Mouse (Mus musculus): Measurements from ENCODE around the gene Itga6. TPM values are rescaled to one million over a fixed set of nuclear protein-coding genes. Genes with fewer than 3 reads are reported as not detected.
"Not testable (repeated sequence)": the region's sequence is repeated elsewhere in the genome, so short reads cannot be mapped to it uniquely, and the experiment has no call there.

Itga6 gene
- polyA plus RNA-seq, 1 experiment from 2014 or later, result 5.3 TPM

- Histone ChIP-seq H3K36me3 (ENCODE audit: control insufficient read depth, insufficient read depth) (no peaks in the 10 kb centered on the region), H3K4me3 (ENCODE audit: low read depth, low read length) (no peak overlapping the region), H3K4me2 (ENCODE audit: low read depth, low read length) (no peak overlapping the region), H3K4me1 (ENCODE audit: control insufficient read depth, low read depth, low read length) (no peaks in the 10 kb centered on the region), H3K9me3 (replicated peaks; ENCODE audit: control insufficient read depth, low read length) (no peaks in the 10 kb centered on the region), H3K27ac (ENCODE audit: low read length) (no peak overlapping the region), H3K9ac (ENCODE audit: low read depth, low read length) (no peak overlapping the region), H3K27me3 (ENCODE audit: control insufficient read depth, insufficient read depth, low read depth, low read length) (no peaks in the 10 kb centered on the region)
- 57% methylated on average over 5 of the region's 5 CpGs for WGBS (ENCODE audit: insufficient replicate concordance)
- ATAC-seq (ENCODE audit: low read depth), result no peak
Observed at GRCm38 (mm10) chr2:71714416-71714815, 31.0 kb upstream of the Itga6 start.

- no peaks in the 10 kb centered on the region for H3K27me3 ChIP-seq (ENCODE audit: control insufficient read depth, insufficient read depth, low read depth, low read length)
- no peaks in the 10 kb centered on the region for H3K9me3 ChIP-seq (replicated peaks; ENCODE audit: control insufficient read depth, low read length)
- no peak for ATAC-seq (ENCODE audit: low read depth)
- H3K4me3 ChIP-seq (ENCODE audit: low read depth, low read length), result no peak overlapping the region
- H3K9ac ChIP-seq (ENCODE audit: low read depth, low read length), result no peak overlapping the region
- H3K27ac ChIP-seq (ENCODE audit: low read length), result no peak overlapping the region
- H3K4me1 ChIP-seq (ENCODE audit: control insufficient read depth, low read depth, low read length), result no peaks in the 10 kb centered on the region
- 42% methylated on average over 9 of the region's 9 CpGs for WGBS (ENCODE audit: insufficient replicate concordance)
- no peaks in the 10 kb centered on the region for H3K36me3 ChIP-seq (ENCODE audit: control insufficient read depth, insufficient read depth)
- no peak overlapping the region for H3K4me2 ChIP-seq (ENCODE audit: low read depth, low read length)
Observed at GRCm38 (mm10) chr2:71719005-71719386, 26.4 kb upstream of the Itga6 start.

- Histone ChIP-seq H3K36me3 (ENCODE audit: control insufficient read depth, insufficient read depth) (no peaks in the 10 kb centered on the region), H3K27me3 (ENCODE audit: control insufficient read depth, insufficient read depth, low read depth, low read length) (no peaks in the 10 kb centered on the region), H3K4me1 (ENCODE audit: control insufficient read depth, low read depth, low read length) (no peaks in the 10 kb centered on the region), H3K27ac (ENCODE audit: low read length) (no peak overlapping the region), H3K9me3 (replicated peaks; ENCODE audit: control insufficient read depth, low read length) (no peaks in the 10 kb centered on the region), H3K9ac (ENCODE audit: low read depth, low read length) (no peak overlapping the region), H3K4me2 (ENCODE audit: low read depth, low read length) (no peak overlapping the region), H3K4me3 (ENCODE audit: low read depth, low read length) (no peak overlapping the region)
- ATAC-seq (ENCODE audit: low read depth), result no peak
- WGBS (ENCODE audit: insufficient replicate concordance), result 58% methylated on average over 5 of the region's 5 CpGs
Observed at GRCm38 (mm10) chr2:71719387-71720034, 25.9 kb upstream of the Itga6 start.

- not testable (repeated sequence) for H3K27me3 ChIP-seq (ENCODE audit: control insufficient read depth, insufficient read depth, low read depth, low read length); ATAC-seq (ENCODE audit: low read depth); H3K9ac ChIP-seq (ENCODE audit: low read depth, low read length); H3K9me3 ChIP-seq (replicated peaks; ENCODE audit: control insufficient read depth, low read length); H3K27ac ChIP-seq (ENCODE audit: low read length); H3K4me2 ChIP-seq (ENCODE audit: low read depth, low read length); H3K4me1 ChIP-seq (ENCODE audit: control insufficient read depth, low read depth, low read length); H3K36me3 ChIP-seq (ENCODE audit: control insufficient read depth, insufficient read depth); H3K4me3 ChIP-seq (ENCODE audit: low read depth, low read length)
- 38% methylated on average over 2 of the region's 2 CpGs for WGBS (ENCODE audit: insufficient replicate concordance)
Observed at GRCm38 (mm10) chr2:71720556-71720955, 24.9 kb upstream of the Itga6 start.

- no peak overlapping the region for H3K27ac ChIP-seq (ENCODE audit: low read length)
- H3K4me2 ChIP-seq (ENCODE audit: low read depth, low read length), result no peak overlapping the region
- H3K27me3 ChIP-seq (ENCODE audit: control insufficient read depth, insufficient read depth, low read depth, low read length), result no peaks in the 10 kb centered on the region
- ATAC-seq (ENCODE audit: low read depth), result no peak
- no peaks in the 10 kb centered on the region for H3K4me1 ChIP-seq (ENCODE audit: control insufficient read depth, low read depth, low read length)
- H3K36me3 ChIP-seq (ENCODE audit: control insufficient read depth, insufficient read depth), result no peaks in the 10 kb centered on the region
- 28% methylated on average over 5 of the region's 5 CpGs for WGBS (ENCODE audit: insufficient replicate concordance)
- H3K4me3 ChIP-seq (ENCODE audit: low read depth, low read length), result no peak overlapping the region
- no peak overlapping the region for H3K9ac ChIP-seq (ENCODE audit: low read depth, low read length)
- H3K9me3 ChIP-seq (replicated peaks; ENCODE audit: control insufficient read depth, low read length), result no peaks in the 10 kb centered on the region
Observed at GRCm38 (mm10) chr2:71722913-71723312, 22.5 kb upstream of the Itga6 start.

- no peak overlapping the region for H3K4me2 ChIP-seq (ENCODE audit: low read depth, low read length)
- no peak overlapping the region for H3K9ac ChIP-seq (ENCODE audit: low read depth, low read length)
- no peaks in the 10 kb centered on the region for H3K36me3 ChIP-seq (ENCODE audit: control insufficient read depth, insufficient read depth)
- 53% methylated on average over 3 of the region's 3 CpGs for WGBS (ENCODE audit: insufficient replicate concordance)
- no peak overlapping the region for H3K27ac ChIP-seq (ENCODE audit: low read length)
- H3K4me1 ChIP-seq (ENCODE audit: control insufficient read depth, low read depth, low read length), result no peaks in the 10 kb centered on the region
- H3K9me3 ChIP-seq (replicated peaks; ENCODE audit: control insufficient read depth, low read length), result no peaks in the 10 kb centered on the region
- H3K27me3 ChIP-seq (ENCODE audit: control insufficient read depth, insufficient read depth, low read depth, low read length), result no peaks in the 10 kb centered on the region
- ATAC-seq (ENCODE audit: low read depth), result no peak
- H3K4me3 ChIP-seq (ENCODE audit: low read depth, low read length), result no peak overlapping the region
Observed at GRCm38 (mm10) chr2:71723623-71724022, 21.8 kb upstream of the Itga6 start.

GRCm38 (mm10) chr2:71724028-71724427 is 21.4 kb upstream of the Itga6 start:
- Histone ChIP-seq H3K9me3 (replicated peaks; ENCODE audit: control insufficient read depth, low read length) (no peaks in the 10 kb centered on the region), H3K4me2 (ENCODE audit: low read depth, low read length) (no peak overlapping the region), H3K9ac (ENCODE audit: low read depth, low read length) (no peak overlapping the region), H3K27ac (ENCODE audit: low read length) (no peak overlapping the region), H3K4me3 (ENCODE audit: low read depth, low read length) (no peak overlapping the region), H3K27me3 (ENCODE audit: control insufficient read depth, insufficient read depth, low read depth, low read length) (no peaks in the 10 kb centered on the region), H3K36me3 (ENCODE audit: control insufficient read depth, insufficient read depth) (no peaks in the 10 kb centered on the region), H3K4me1 (ENCODE audit: control insufficient read depth, low read depth, low read length) (no peaks in the 10 kb centered on the region)
- ATAC-seq (ENCODE audit: low read depth), result no peak
- 40% methylated on average over 6 of the region's 6 CpGs for WGBS (ENCODE audit: insufficient replicate concordance)

GRCm38 (mm10) chr2:71725446-71725845 is 20.0 kb upstream of the Itga6 start:
- whole genome bisulfite sequencing (ENCODE audit: insufficient replicate concordance), result 41% methylated on average over 1 of the region's 1 CpGs
- Histone ChIP-seq H3K27ac (ENCODE audit: low read length) (no peak overlapping the region), H3K4me3 (ENCODE audit: low read depth, low read length) (no peak overlapping the region), H3K4me2 (ENCODE audit: low read depth, low read length) (no peak overlapping the region), H3K4me1 (ENCODE audit: control insufficient read depth, low read depth, low read length) (no peaks in the 10 kb centered on the region), H3K9ac (ENCODE audit: low read depth, low read length) (no peak overlapping the region), H3K36me3 (ENCODE audit: control insufficient read depth, insufficient read depth) (no peaks in the 10 kb centered on the region), H3K27me3 (ENCODE audit: control insufficient read depth, insufficient read depth, low read depth, low read length) (no peaks in the 10 kb centered on the region), H3K9me3 (replicated peaks; ENCODE audit: control insufficient read depth, low read length) (no peaks in the 10 kb centered on the region)
- no peak for ATAC-seq (ENCODE audit: low read depth)

GRCm38 (mm10) chr2:71726883-71727676 is 18.3 kb upstream of the Itga6 start:
- Histone ChIP-seq H3K4me2 (ENCODE audit: low read depth, low read length) (no peak overlapping the region), H3K27ac (ENCODE audit: low read length) (no peak overlapping the region), H3K4me1 (ENCODE audit: control insufficient read depth, low read depth, low read length) (no peaks in the 10 kb centered on the region), H3K4me3 (ENCODE audit: low read depth, low read length) (no peak overlapping the region), H3K9ac (ENCODE audit: low read depth, low read length) (no peak overlapping the region), H3K9me3 (replicated peaks; ENCODE audit: control insufficient read depth, low read length) (no peaks in the 10 kb centered on the region), H3K36me3 (ENCODE audit: control insufficient read depth, insufficient read depth) (no peaks in the 10 kb centered on the region), H3K27me3 (ENCODE audit: control insufficient read depth, insufficient read depth, low read depth, low read length) (no peaks in the 10 kb centered on the region)
- WGBS (ENCODE audit: insufficient replicate concordance), result 41% methylated on average over 7 of the region's 7 CpGs
- no peak for ATAC-seq (ENCODE audit: low read depth)
